Comparison of ENCODE assay signal across 8 mouse cellular contexts in the genomic region with DNA sequence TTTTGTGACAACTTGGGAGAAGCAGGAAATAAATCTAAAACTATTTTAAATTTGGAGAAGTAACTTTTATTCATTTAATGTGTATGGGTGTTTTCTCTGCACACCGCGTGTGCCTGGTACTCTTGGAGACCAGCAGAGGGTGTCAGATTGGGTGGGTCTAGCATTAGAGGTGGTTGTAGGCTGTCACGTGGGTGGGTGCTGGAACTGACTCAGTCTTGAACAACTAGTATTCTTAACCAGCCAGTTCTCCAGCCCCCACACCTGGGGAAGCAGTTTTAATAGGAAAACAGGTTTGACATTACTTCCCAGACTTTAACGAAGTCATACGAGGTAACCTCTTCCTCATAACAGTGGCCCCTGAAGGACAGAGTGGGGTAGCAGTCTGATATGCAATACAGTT. TPM values are rescaled to one million over a fixed set of nuclear protein-coding genes. Genes with fewer than 3 reads are reported as not detected.
DNase-seq lines count a peak whose midpoint lies in the region; ATAC-seq and TF ChIP-seq lines count a peak whose summit lies in the region.

No protein-coding gene starts in this region.

- peaks cover 15% of the 10 kb centered on the region for H3K36me3 ChIP-seq in heart, embryonic 10.5 days
- no peaks in the 10 kb centered on the region; the same call in 1 of the 2 replicates for H3K36me3 ChIP-seq in hindbrain, postnatal 0 days (ENCODE audit: insufficient read depth, low read length)
- H3K36me3 ChIP-seq in midbrain, embryonic 12.5 days: peaks cover 17% of the 10 kb centered on the region

- peak overlapping the region; percentile 63 for H3K4me2 ChIP-seq in hindbrain, postnatal 0 days (ENCODE audit: low read depth, low read length)
- peak overlapping the region; percentile 57 for H3K4me2 ChIP-seq in midbrain, embryonic 12.5 days (replicated peaks)

- TF ChIP-seq CTCF in hindbrain, postnatal 0 days (IDR thresholded peaks at IDR 0.05; ENCODE audit: low read depth): peak; percentile 44

- WGBS in heart, embryonic 10.5 days: 74% methylated on average over 5 of the region's 5 CpGs
- WGBS in hindbrain, postnatal 0 days: 60% methylated on average over 5 of the region's 5 CpGs
- WGBS in midbrain, embryonic 12.5 days: 73% methylated on average over 5 of the region's 5 CpGs

- peak overlapping the region; percentile 74 for H3K4me3 ChIP-seq in heart, embryonic 10.5 days
- peak overlapping the region; percentile 63 for H3K4me3 ChIP-seq in hindbrain, postnatal 0 days (ENCODE audit: low read length)
- H3K4me3 ChIP-seq in midbrain, embryonic 12.5 days: peak overlapping the region; percentile 62

- H3K9ac ChIP-seq in hindbrain, postnatal 0 days (replicated peaks; ENCODE audit: low read length): no peak overlapping the region
- H3K9ac ChIP-seq in midbrain, embryonic 12.5 days (replicated peaks): no peak overlapping the region

- no peaks in the 10 kb centered on the region for H3K27me3 ChIP-seq in heart, embryonic 10.5 days (ENCODE audit: insufficient read depth, poor library complexity, severe bottlenecking)
- no peaks in the 10 kb centered on the region for H3K27me3 ChIP-seq in hindbrain, postnatal 0 days (ENCODE audit: insufficient read depth, low read length)
- H3K27me3 ChIP-seq in midbrain, embryonic 12.5 days: no peaks in the 10 kb centered on the region

- H3K27ac ChIP-seq in heart, embryonic 10.5 days: no peak overlapping the region
- no peak overlapping the region for H3K27ac ChIP-seq in hindbrain, postnatal 0 days
- H3K27ac ChIP-seq in midbrain, embryonic 12.5 days (replicated peaks): no peak overlapping the region

- H3K4me1 ChIP-seq in heart, embryonic 10.5 days: peaks cover 7% of the 10 kb centered on the region; the same call in 1 of the 2 replicates
- no peaks in the 10 kb centered on the region; the same call in 1 of the 2 replicates for H3K4me1 ChIP-seq in hindbrain, postnatal 0 days (ENCODE audit: insufficient read depth, low read length)
- H3K4me1 ChIP-seq in midbrain, embryonic 12.5 days: peaks cover 6% of the 10 kb centered on the region

- no peaks in the 10 kb centered on the region for H3K9me3 ChIP-seq in heart, embryonic 10.5 days
- H3K9me3 ChIP-seq in hindbrain, postnatal 0 days (ENCODE audit: low read length): no peaks in the 10 kb centered on the region
- no peaks in the 10 kb centered on the region for H3K9me3 ChIP-seq in midbrain, embryonic 12.5 days

- no peak for DNase-seq in heart, embryonic 10.5 days (ENCODE audit: low spot score)
- no peak for DNase-seq in heart, postnatal 4 days
- DNase-seq in B cell, adult 2 months: peak; percentile 54 to 59
- DNase-seq in c-Kit-positive CD71-positive TER-119-positive erythroid progenitor cells, embryonic 14.5 days (ENCODE audit: low spot score): peak; percentile 30
- no peak for DNase-seq in hindbrain, postnatal 0 days (ENCODE audit: low spot score)
- peak; percentile 47 for DNase-seq in thymus, postnatal 4 days
- no peak for DNase-seq in yolk sac, embryonic 10.5 days (ENCODE audit: low spot score)

- no peak for ATAC-seq in hindbrain, postnatal 0 days
- ATAC-seq in midbrain, embryonic 12.5 days (ENCODE audit: low FRiP score, low read depth): no peak

RNA-seq across cellular contexts. Expression of gene Prpsap2, which starts 1.4 kb away (rescaled TPM):
- 19.8 and 24.8 TPM in 2 replicates for polyA plus RNA-seq in heart, embryonic 10.5 days (2016; fragmentation: Nextera tagmentation; extraction: Ambion mirVana)
- total RNA-seq in heart, postnatal 4 days (2021): 10 to 100 TPM; 12.3 to 12.5 TPM
- total RNA-seq in hindbrain, postnatal 0 days (2014; rRNA removed): 42.7 and 46.2 TPM in 2 replicates
- 40.7 and 45.6 TPM in 2 replicates for polyA plus RNA-seq in hindbrain, postnatal 0 days (2015; fragmentation: Nextera tagmentation; extraction: Ambion mirVana)
- 58.5 and 61.3 TPM in 2 replicates for polyA plus RNA-seq in midbrain, embryonic 12.5 days (2016; fragmentation: Nextera tagmentation; extraction: Ambion mirVana)

RNA-seq across cellular contexts. Expression of gene Slc5a10, which starts 39.9 kb away (rescaled TPM):
- 0.07 TPM in 1 of 2 replicates, not detected in the other for polyA plus RNA-seq in heart, embryonic 10.5 days (2016; fragmentation: Nextera tagmentation; extraction: Ambion mirVana)
- not detected for total RNA-seq in heart, postnatal 4 days (2021)
- total RNA-seq in hindbrain, postnatal 0 days (2014; rRNA removed): 0.21 TPM in 1 of 2 replicates, not detected in the other
- polyA plus RNA-seq in hindbrain, postnatal 0 days (2015; fragmentation: Nextera tagmentation; extraction: Ambion mirVana): 0.19 and 0.20 TPM in 2 replicates
- polyA plus RNA-seq in midbrain, embryonic 12.5 days (2016; fragmentation: Nextera tagmentation; extraction: Ambion mirVana): not detected in 2 replicates

Comparison
In these comparisons a context has a peak if more than half of its experiments do, and no peak if none do; other contexts are left out.
1. DNase-seq: peak in B cell, adult 2 months (2 of 2), c-Kit-positive CD71-positive TER-119-positive erythroid progenitor cells, embryonic 14.5 days (single experiment) and thymus, postnatal 4 days (single experiment); none in heart, embryonic 10.5 days (single experiment), heart, postnatal 4 days (single experiment), hindbrain, postnatal 0 days (single experiment) and yolk sac, embryonic 10.5 days (single experiment).
2. Peak in every context shown above with its lines, with median percentiles within 50 percentile points of each other: H3K4me3 ChIP-seq.